In the genomic region with DNA sequence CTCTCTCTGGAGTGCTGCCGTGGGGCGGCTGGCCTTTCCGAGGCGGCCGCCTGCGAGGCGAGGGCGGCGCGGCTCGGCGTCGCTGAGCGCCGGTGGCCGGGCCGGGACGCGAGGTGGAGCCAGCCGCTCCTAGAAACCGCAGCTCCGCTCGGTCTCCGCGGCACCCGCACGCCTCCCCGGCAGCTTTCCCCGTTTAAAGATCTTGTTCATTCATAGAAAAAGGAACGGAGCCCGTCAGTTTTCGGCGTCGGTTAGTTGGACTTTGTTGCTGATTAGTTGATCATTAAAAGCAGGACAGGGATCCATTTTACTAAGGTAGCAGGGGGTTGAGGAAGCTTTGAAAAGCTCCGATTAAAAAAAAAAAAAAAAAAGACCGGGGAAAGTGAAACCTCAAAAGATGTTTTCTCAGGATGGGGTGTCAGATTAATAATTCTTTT, we compare ENCODE assay signal across 8 mouse cellular contexts. TPM values are rescaled to one million over a fixed set of nuclear protein-coding genes. Genes with fewer than 3 reads are reported as not detected.
A peak's percentile ranks its signal among the peaks of the same experiment; 100 is the strongest.
DNase-seq lines count a peak whose midpoint lies in the region; ATAC-seq lines count a peak whose summit lies in the region.

No protein-coding gene starts in this region.

- H3K9me3 ChIP-seq in heart, embryonic 12.5 days (replicated peaks): no peaks in the 10 kb centered on the region
- H3K9me3 ChIP-seq in forebrain, embryonic 11.5 days (ENCODE audit: control insufficient read depth, low read length): no peaks in the 10 kb centered on the region
- no peaks in the 10 kb centered on the region for H3K9me3 ChIP-seq in intestine, embryonic 14.5 days (ENCODE audit: control insufficient read depth, low read length)
- H3K9me3 ChIP-seq in limb, embryonic 13.5 days: no peaks in the 10 kb centered on the region
- no peaks in the 10 kb centered on the region for H3K9me3 ChIP-seq in midbrain, embryonic 14.5 days (ENCODE audit: control insufficient read depth, low read length)

- H3K36me3 ChIP-seq in heart, embryonic 12.5 days: peaks cover 10% of the 10 kb centered on the region
- peaks cover 4% of the 10 kb centered on the region; the same call in 1 of the 2 replicates for H3K36me3 ChIP-seq in forebrain, embryonic 11.5 days (ENCODE audit: control insufficient read depth, insufficient read depth, low read length)
- H3K36me3 ChIP-seq in intestine, embryonic 14.5 days (ENCODE audit: control insufficient read depth, insufficient read depth, low read length): peaks cover 5% of the 10 kb centered on the region; the same call in 1 of the 2 replicates
- peaks cover 14% of the 10 kb centered on the region for H3K36me3 ChIP-seq in limb, embryonic 13.5 days
- H3K36me3 ChIP-seq in midbrain, embryonic 14.5 days (ENCODE audit: control insufficient read depth, insufficient read depth, low read length): 0 out of 2 replicates have a peak, but pooled peaks cover 5% of the 10 kb centered on the region

- no peak for DNase-seq in heart, adult 11 months
- peak; percentile 67 for DNase-seq in adrenal gland, postnatal 10 days
- DNase-seq in forebrain, embryonic 11.5 days (ENCODE audit: low spot score): no peak
- peak; percentile 87 for DNase-seq in intestine, embryonic 14.5 days (ENCODE audit: low spot score)
- peak; percentile 79 for DNase-seq in midbrain, embryonic 14.5 days
- no peak for DNase-seq in T-cell, adult 2 months (ENCODE audit: low spot score)

- peak overlapping the region; percentile 100 for H3K9ac ChIP-seq in heart, embryonic 12.5 days
- peak overlapping the region; percentile 98 for H3K9ac ChIP-seq in forebrain, embryonic 11.5 days (ENCODE audit: low read length)
- peak overlapping the region; percentile 99 for H3K9ac ChIP-seq in intestine, embryonic 14.5 days (ENCODE audit: low read length)
- H3K9ac ChIP-seq in limb, embryonic 13.5 days: peak overlapping the region; percentile 97
- peak overlapping the region; percentile 98 for H3K9ac ChIP-seq in midbrain, embryonic 14.5 days (replicated peaks; ENCODE audit: low read length)

- H3K4me3 ChIP-seq in heart, embryonic 12.5 days: peak overlapping the region; percentile 100
- peak overlapping the region; percentile 89 for H3K4me3 ChIP-seq in forebrain, embryonic 11.5 days (ENCODE audit: low read depth, low read length)
- peak overlapping the region; percentile 89 for H3K4me3 ChIP-seq in intestine, embryonic 14.5 days (ENCODE audit: low read depth, low read length)
- H3K4me3 ChIP-seq in limb, embryonic 13.5 days: peak overlapping the region; percentile 75
- H3K4me3 ChIP-seq in midbrain, embryonic 14.5 days (replicated peaks; ENCODE audit: low read depth, low read length): peak overlapping the region; percentile 89

- 0% methylated on average over 36 of the region's 36 CpGs for WGBS in heart, embryonic 12.5 days
- 0% methylated on average over 36 of the region's 36 CpGs for WGBS in forebrain, embryonic 11.5 days
- WGBS in intestine, embryonic 14.5 days: under 1% methylated on average over 31 of the region's 36 CpGs
- WGBS in limb, embryonic 13.5 days: 0% methylated on average over 29 of the region's 36 CpGs
- WGBS in midbrain, embryonic 14.5 days: under 1% methylated on average over 36 of the region's 36 CpGs

- H3K27me3 ChIP-seq in heart, embryonic 12.5 days (replicated peaks): no peaks in the 10 kb centered on the region
- no peaks in the 10 kb centered on the region for H3K27me3 ChIP-seq in forebrain, embryonic 11.5 days (ENCODE audit: control insufficient read depth, insufficient read depth, low read length)
- no peaks in the 10 kb centered on the region for H3K27me3 ChIP-seq in intestine, embryonic 14.5 days (replicated peaks; ENCODE audit: control insufficient read depth, insufficient read depth, low read length)
- H3K27me3 ChIP-seq in limb, embryonic 13.5 days: no peaks in the 10 kb centered on the region
- no peaks in the 10 kb centered on the region for H3K27me3 ChIP-seq in midbrain, embryonic 14.5 days (ENCODE audit: control insufficient read depth, insufficient read depth, low read length)

- ATAC-seq in heart, embryonic 12.5 days (ENCODE audit: insufficient number of reproducible peaks, low FRiP score): peak; percentile 85
- peak; percentile 79 for ATAC-seq in forebrain, embryonic 11.5 days (replicated peaks; ENCODE audit: low FRiP score)
- ATAC-seq in intestine, embryonic 14.5 days (replicated peaks; ENCODE audit: low FRiP score, low TSS enrichment, low read depth): peak; percentile 73
- ATAC-seq in limb, embryonic 13.5 days (ENCODE audit: low FRiP score, low read depth): peak; percentile 60
- peak; percentile 78; the same call in 1 of the 2 replicates for ATAC-seq in midbrain, embryonic 14.5 days (ENCODE audit: low FRiP score, low TSS enrichment)

- H3K27ac ChIP-seq in heart, embryonic 12.5 days (ENCODE audit: poor library complexity, severe bottlenecking): peak overlapping the region; percentile 100
- peak overlapping the region; percentile 98 for H3K27ac ChIP-seq in forebrain, embryonic 11.5 days (ENCODE audit: low read depth, low read length)
- peak overlapping the region; percentile 100 for H3K27ac ChIP-seq in intestine, embryonic 14.5 days (ENCODE audit: low read depth)
- H3K27ac ChIP-seq in limb, embryonic 13.5 days: peak overlapping the region; percentile 99
- H3K27ac ChIP-seq in midbrain, embryonic 14.5 days (replicated peaks; ENCODE audit: low read depth, low read length): peak overlapping the region; percentile 99

- H3K4me2 ChIP-seq in heart, embryonic 12.5 days: peak overlapping the region; percentile 59
- H3K4me2 ChIP-seq in forebrain, embryonic 11.5 days (ENCODE audit: low read depth, low read length, severe bottlenecking): peak overlapping the region; percentile 57
- peak overlapping the region; percentile 87 for H3K4me2 ChIP-seq in intestine, embryonic 14.5 days (ENCODE audit: low read length)
- peak overlapping the region; percentile 65 for H3K4me2 ChIP-seq in limb, embryonic 13.5 days (replicated peaks)
- peak overlapping the region; percentile 60 for H3K4me2 ChIP-seq in midbrain, embryonic 14.5 days (ENCODE audit: low read length)

- peaks cover 6% of the 10 kb centered on the region for H3K4me1 ChIP-seq in heart, embryonic 12.5 days (replicated peaks)
- no peaks in the 10 kb centered on the region for H3K4me1 ChIP-seq in forebrain, embryonic 11.5 days (replicated peaks; ENCODE audit: control insufficient read depth, insufficient read depth, low read length)
- peaks cover 10% of the 10 kb centered on the region; the same call in 1 of the 2 replicates for H3K4me1 ChIP-seq in intestine, embryonic 14.5 days (replicated peaks; ENCODE audit: control insufficient read depth, insufficient read depth, low read length)
- H3K4me1 ChIP-seq in limb, embryonic 13.5 days: peaks cover 22% of the 10 kb centered on the region
- peaks cover 20% of the 10 kb centered on the region for H3K4me1 ChIP-seq in midbrain, embryonic 14.5 days (ENCODE audit: control insufficient read depth, insufficient read depth, low read length)

RNA-seq across cellular contexts. Expression of gene Selenot, which starts 0.6 kb away (rescaled TPM):
- polyA plus RNA-seq in heart, embryonic 12.5 days (2016; fragmentation: Nextera tagmentation; extraction: Ambion mirVana): 17.9 and 20.3 TPM in 2 replicates
- total RNA-seq in adrenal gland, postnatal 10 days (2021): 100 to 1,000 TPM; 109 to 113 TPM
- 23.8 and 26.7 TPM in 2 replicates for polyA plus RNA-seq in forebrain, embryonic 11.5 days (2014; fragmentation: Nextera tagmentation; extraction: Ambion mirVana)
- 23.0 and 23.9 TPM in 2 replicates for polyA plus RNA-seq in intestine, embryonic 14.5 days (2014; fragmentation: Nextera tagmentation; extraction: Ambion mirVana)
- 14.1 and 14.9 TPM in 2 replicates for polyA plus RNA-seq in limb, embryonic 13.5 days (2015; fragmentation: Nextera tagmentation; extraction: Ambion mirVana)
- 33.9 and 36.7 TPM in 2 replicates for polyA plus RNA-seq in midbrain, embryonic 14.5 days (2014; fragmentation: Nextera tagmentation; extraction: Ambion mirVana)

RNA-seq across cellular contexts. Expression of gene Serp1, which starts 51.4 kb away (rescaled TPM):
- polyA plus RNA-seq in heart, embryonic 12.5 days (2016; fragmentation: Nextera tagmentation; extraction: Ambion mirVana): 108 and 109 TPM in 2 replicates
- total RNA-seq in adrenal gland, postnatal 10 days (2021): 10 to 100 TPM; 55.3 to 72.1 TPM
- polyA plus RNA-seq in forebrain, embryonic 11.5 days (2014; fragmentation: Nextera tagmentation; extraction: Ambion mirVana): 136 and 140 TPM in 2 replicates
- 127 and 141 TPM in 2 replicates for polyA plus RNA-seq in intestine, embryonic 14.5 days (2014; fragmentation: Nextera tagmentation; extraction: Ambion mirVana)
- 175 and 178 TPM in 2 replicates for polyA plus RNA-seq in limb, embryonic 13.5 days (2015; fragmentation: Nextera tagmentation; extraction: Ambion mirVana)
- 45.1 and 69.1 TPM in 2 replicates for polyA plus RNA-seq in midbrain, embryonic 14.5 days (2014; fragmentation: Nextera tagmentation; extraction: Ambion mirVana)

RNA-seq across cellular contexts. Expression of gene Eif2a, which starts 51.5 kb away (rescaled TPM):
- polyA plus RNA-seq in heart, embryonic 12.5 days (2016; fragmentation: Nextera tagmentation; extraction: Ambion mirVana): 36.5 and 36.9 TPM in 2 replicates
- total RNA-seq in adrenal gland, postnatal 10 days (2021): 10 to 100 TPM; 57.2 to 61.4 TPM
- 58.9 and 61.9 TPM in 2 replicates for polyA plus RNA-seq in forebrain, embryonic 11.5 days (2014; fragmentation: Nextera tagmentation; extraction: Ambion mirVana)
- 53.8 and 59.1 TPM in 2 replicates for polyA plus RNA-seq in intestine, embryonic 14.5 days (2014; fragmentation: Nextera tagmentation; extraction: Ambion mirVana)
- polyA plus RNA-seq in limb, embryonic 13.5 days (2015; fragmentation: Nextera tagmentation; extraction: Ambion mirVana): 54.9 and 58.1 TPM in 2 replicates
- 35.3 and 43.5 TPM in 2 replicates for polyA plus RNA-seq in midbrain, embryonic 14.5 days (2014; fragmentation: Nextera tagmentation; extraction: Ambion mirVana)

RNA-seq across cellular contexts. Expression of gene Erich6, which starts 59.9 kb away (rescaled TPM):
- 0.19 TPM in 1 of 2 replicates, not detected in the other for polyA plus RNA-seq in heart, embryonic 12.5 days (2016; fragmentation: Nextera tagmentation; extraction: Ambion mirVana)
- under 1 TPM in 1 of 2 experiments, not detected in 1; 0.12 TPM for total RNA-seq in adrenal gland, postnatal 10 days (2021)
- polyA plus RNA-seq in forebrain, embryonic 11.5 days (2014; fragmentation: Nextera tagmentation; extraction: Ambion mirVana): not detected in 2 replicates
- polyA plus RNA-seq in intestine, embryonic 14.5 days (2014; fragmentation: Nextera tagmentation; extraction: Ambion mirVana): 0.11 TPM in 1 of 2 replicates, not detected in the other
- polyA plus RNA-seq in limb, embryonic 13.5 days (2015; fragmentation: Nextera tagmentation; extraction: Ambion mirVana): not detected in 2 replicates
- 0.23 and 0.41 TPM in 2 replicates for polyA plus RNA-seq in midbrain, embryonic 14.5 days (2014; fragmentation: Nextera tagmentation; extraction: Ambion mirVana)

Comparison
In these comparisons a context has a peak if more than half of its experiments do, and no peak if none do; other contexts are left out.
1. DNase-seq: peak in adrenal gland, postnatal 10 days (single experiment), intestine, embryonic 14.5 days (single experiment) and midbrain, embryonic 14.5 days (single experiment); none in heart, adult 11 months (single experiment), forebrain, embryonic 11.5 days (single experiment) and T-cell, adult 2 months (single experiment).
2. Peak in every context shown above with its lines, with median percentiles within 50 percentile points of each other: ATAC-seq, H3K27ac ChIP-seq, H3K4me2 ChIP-seq, H3K4me3 ChIP-seq and H3K9ac ChIP-seq.